Mouse (Mus musculus): Measurements from ENCODE around the gene Shmt1. TPM values are rescaled to one million over a fixed set of nuclear protein-coding genes. Genes with fewer than 3 reads are reported as not detected.

Gene Shmt1
- polyA plus RNA-seq, 1 experiment from 2014 or later: 40.2 TPM

- Histone ChIP-seq H3K9ac (no peak overlapping the region), H3K4me2 (replicated peaks) (no peak overlapping the region), H3K9me3 (replicated peaks) (no peaks in the 10 kb centered on the region), H3K27ac (replicated peaks) (no peak overlapping the region), H3K27me3 (no peaks in the 10 kb centered on the region), H3K4me1 (peaks cover 13% of the 10 kb centered on the region), H3K36me3 (no peaks in the 10 kb centered on the region), H3K4me3 (replicated peaks) (no peak overlapping the region)
- ATAC-seq (ENCODE audit: insufficient number of reproducible peaks, low FRiP score, low TSS enrichment, low read depth): no peak
- 81% methylated on average over 3 of the region's 3 CpGs for WGBS
Observed at GRCm38 (mm10) chr11:60770776-60771175, 40.7 kb downstream of the Shmt1 start.

- no peaks in the 10 kb centered on the region for H3K9me3 ChIP-seq (replicated peaks)
- 74% methylated on average over 2 of the region's 2 CpGs for WGBS
- H3K27me3 ChIP-seq: no peaks in the 10 kb centered on the region
- no peak overlapping the region for H3K4me2 ChIP-seq (replicated peaks)
- H3K4me3 ChIP-seq (replicated peaks): no peak overlapping the region
- H3K9ac ChIP-seq: no peak overlapping the region
- H3K4me1 ChIP-seq: 0 out of 2 replicates have a peak, but pooled peaks cover 2% of the 10 kb centered on the region
- no peak overlapping the region for H3K27ac ChIP-seq (replicated peaks)
- ATAC-seq (ENCODE audit: insufficient number of reproducible peaks, low FRiP score, low TSS enrichment, low read depth): no peak
- H3K36me3 ChIP-seq: no peaks in the 10 kb centered on the region
Observed at GRCm38 (mm10) chr11:60769322-60769721, 42.2 kb downstream of the Shmt1 start.

- Histone ChIP-seq H3K9ac (no peak overlapping the region), H3K4me1 (0 out of 2 replicates have a peak, but pooled peaks cover 2% of the 10 kb centered on the region), H3K4me3 (replicated peaks) (no peak overlapping the region), H3K27ac (replicated peaks) (no peak overlapping the region), H3K36me3 (peaks cover 8% of the 10 kb centered on the region; the same call in 1 of the 2 replicates), H3K4me2 (replicated peaks) (no peak overlapping the region), H3K9me3 (replicated peaks) (no peaks in the 10 kb centered on the region), H3K27me3 (no peaks in the 10 kb centered on the region)
- ATAC-seq (ENCODE audit: insufficient number of reproducible peaks, low FRiP score, low TSS enrichment, low read depth): no peak
- WGBS: 86% methylated on average over 4 of the region's 4 CpGs
Observed at GRCm38 (mm10) chr11:60766969-60767368, 44.5 kb downstream of the Shmt1 start.

DNA sequence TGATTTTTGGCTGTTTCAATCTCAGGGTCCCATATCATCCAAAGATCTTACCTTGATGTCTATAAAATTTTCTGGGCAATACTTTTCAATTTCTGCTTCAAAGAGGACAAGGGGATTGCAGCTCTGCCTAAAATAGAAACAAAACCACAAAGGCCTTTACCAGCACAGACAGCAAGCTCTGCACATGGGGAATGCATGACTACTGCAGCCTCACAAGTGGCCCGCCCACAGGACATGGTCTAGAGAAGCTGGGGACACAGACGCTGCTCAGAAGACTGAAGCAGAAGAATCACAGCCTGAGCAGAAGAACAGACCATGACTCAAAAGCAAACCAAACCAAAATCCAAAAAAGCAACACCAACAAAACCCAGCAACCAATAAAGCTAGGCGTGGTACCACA, 49.8 kb downstream of the Shmt1 start:
- no peak for ATAC-seq (ENCODE audit: insufficient number of reproducible peaks, low FRiP score, low TSS enrichment, low read depth)
- H3K9ac ChIP-seq: no peak overlapping the region
- no peaks in the 10 kb centered on the region for H3K4me1 ChIP-seq
- no peaks in the 10 kb centered on the region for H3K27me3 ChIP-seq
- H3K9me3 ChIP-seq (replicated peaks): no peaks in the 10 kb centered on the region
- WGBS: 84% methylated on average over 3 of the region's 3 CpGs
- no peak overlapping the region for H3K4me3 ChIP-seq (replicated peaks)
- H3K36me3 ChIP-seq: peaks cover 46% of the 10 kb centered on the region
- H3K4me2 ChIP-seq (replicated peaks): no peak overlapping the region
- no peak overlapping the region for H3K27ac ChIP-seq (replicated peaks)

- whole genome bisulfite sequencing: 94% methylated on average over 7 of the region's 7 CpGs
- no peak overlapping the region for H3K27ac ChIP-seq (replicated peaks)
- no peak overlapping the region for H3K4me3 ChIP-seq (replicated peaks)
- ATAC-seq (ENCODE audit: insufficient number of reproducible peaks, low FRiP score, low TSS enrichment, low read depth): no peak
- H3K4me2 ChIP-seq (replicated peaks): no peak overlapping the region
- H3K9me3 ChIP-seq (replicated peaks): no peaks in the 10 kb centered on the region
- H3K36me3 ChIP-seq: peaks cover 78% of the 10 kb centered on the region
- H3K4me1 ChIP-seq: no peaks in the 10 kb centered on the region
- no peak overlapping the region for H3K9ac ChIP-seq
- no peaks in the 10 kb centered on the region for H3K27me3 ChIP-seq
Observed at GRCm38 (mm10) chr11:60755570-60755969, 55.9 kb downstream of the Shmt1 start.

GRCm38 (mm10) chr11:60740321-60740720, 71.2 kb downstream of the Shmt1 start:
- Histone ChIP-seq H3K27ac (replicated peaks) (no peak overlapping the region), H3K9ac (no peak overlapping the region), H3K4me2 (replicated peaks) (no peak overlapping the region), H3K4me3 (replicated peaks) (no peak overlapping the region), H3K36me3 (peaks cover 66% of the 10 kb centered on the region), H3K27me3 (no peaks in the 10 kb centered on the region), H3K4me1 (no peaks in the 10 kb centered on the region), H3K9me3 (replicated peaks) (no peaks in the 10 kb centered on the region)
- 76% methylated on average over 3 of the region's 3 CpGs for WGBS
- no peak for ATAC-seq (ENCODE audit: insufficient number of reproducible peaks, low FRiP score, low TSS enrichment, low read depth)

Other genes starting within 250 kb of the Shmt1 start
- gene Llgl1, start 112.0 kb downstream of the Shmt1 start, polyA plus RNA-seq (2015; fragmentation: Nextera tagmentation; extraction: Ambion mirVana): 56.8 and 57.1 TPM in 2 replicates
- gene Flii, start 84.5 kb downstream of the Shmt1 start, polyA plus RNA-seq (2015; fragmentation: Nextera tagmentation; extraction: Ambion mirVana): 76.0 and 80.4 TPM in 2 replicates
- gene Mief2, start 83.3 kb downstream of the Shmt1 start, polyA plus RNA-seq (2015; fragmentation: Nextera tagmentation; extraction: Ambion mirVana): 15.1 and 15.3 TPM in 2 replicates
- gene Top3a, start 34.4 kb downstream of the Shmt1 start, polyA plus RNA-seq (2015; fragmentation: Nextera tagmentation; extraction: Ambion mirVana): 14.1 and 15.7 TPM in 2 replicates
- gene Smcr8, start 34.2 kb downstream of the Shmt1 start, polyA plus RNA-seq (2015; fragmentation: Nextera tagmentation; extraction: Ambion mirVana): 5.8 and 5.9 TPM in 2 replicates
- 38.9 and 39.0 TPM in 2 replicates for gene Dhrs7b, start 18.9 kb upstream of the Shmt1 start, polyA plus RNA-seq (2015; fragmentation: Nextera tagmentation; extraction: Ambion mirVana)
- 61.7 and 65.5 TPM in 2 replicates for gene Tmem11, start 67.6 kb upstream of the Shmt1 start, polyA plus RNA-seq (2015; fragmentation: Nextera tagmentation; extraction: Ambion mirVana)
- gene Natd1, start 103.0 kb upstream of the Shmt1 start, polyA plus RNA-seq (2015; fragmentation: Nextera tagmentation; extraction: Ambion mirVana): 19.9 and 23.0 TPM in 2 replicates
- gene Map2k3, start 120.3 kb upstream of the Shmt1 start, polyA plus RNA-seq (2015; fragmentation: Nextera tagmentation; extraction: Ambion mirVana): 102 and 113 TPM in 2 replicates
- gene Kcnj12, start 210.8 kb upstream of the Shmt1 start, polyA plus RNA-seq (2015; fragmentation: Nextera tagmentation; extraction: Ambion mirVana): 1.7 and 3.0 TPM in 2 replicates